Mouse (Mus musculus) kidney, postnatal 25 days (tissue): ENCODE results near the gene Olfr819.
"Not testable (repeated sequence)": the region's sequence is repeated elsewhere in the genome, so short reads cannot be mapped to it uniquely, and the experiment has no call there.

Experiments
- DNase-seq, 2 experiments: peaks; one replicate each; pipeline ENCODE4 v3.0.0; 2021; ENCODE audit warnings: mixed read lengths in 2 of 2

Gene Olfr819

GRCm38 (mm10) chr10:129967166-129967565 lies at the start of gene Olfr819:
TSS of gene Olfr819 (minus strand) at chr10:129967266.
- not testable (repeated sequence) for DNase-seq

GRCm38 (mm10) chr10:130012321-130012720 lies 45.3 kb upstream of the Olfr819 start, which contains the start of gene Olfr820:
TSS of gene Olfr820 (plus strand) at chr10:130012621.
- DNase-seq, result no peak

- DNase-seq, result not testable (repeated sequence)
Measured at GRCm38 (mm10) chr10:130005366-130005765, 38.3 kb upstream of the Olfr819 start.

GRCm38 (mm10) chr10:130004104-130004503 lies 37.0 kb upstream of the Olfr819 start:
- DNase-seq, result not testable (repeated sequence)

- not testable (repeated sequence) for DNase-seq
Measured at GRCm38 (mm10) chr10:129984962-129985361, 17.9 kb upstream of the Olfr819 start, which contains the start of gene Gm10310. TSS of gene Gm10310 (minus strand) at chr10:129985062.

GRCm38 (mm10) chr10:129981867-129982266 lies 14.8 kb upstream of the Olfr819 start:
- DNase-seq, result not testable (repeated sequence)

GRCm38 (mm10) chr10:129976040-129976439 lies 9.0 kb upstream of the Olfr819 start, which contains the start of gene Olfr247:
TSS of gene Olfr247 (minus strand) at chr10:129976140.
- DNase-seq, result not testable (repeated sequence)

- not testable (repeated sequence) for DNase-seq
Measured at GRCm38 (mm10) chr10:129972994-129973393, 5.9 kb upstream of the Olfr819 start.

- DNase-seq, result not testable (repeated sequence)
Measured at GRCm38 (mm10) chr10:129966232-129966631, 834 bp downstream of the Olfr819 start.

- no peak for DNase-seq
Measured at GRCm38 (mm10) chr10:129949000-129949399, 18.1 kb downstream of the Olfr819 start, which contains the start of gene Olfr818. TSS of gene Olfr818 (minus strand) at chr10:129949100.

- no peak for DNase-seq
Measured at GRCm38 (mm10) chr10:129915497-129915896, 51.6 kb downstream of the Olfr819 start, which contains the start of gene Olfr816. TSS of gene Olfr816 (minus strand) at chr10:129915597.
